ENCODE assay signal across 20 mouse cellular contexts in the genomic region with DNA sequence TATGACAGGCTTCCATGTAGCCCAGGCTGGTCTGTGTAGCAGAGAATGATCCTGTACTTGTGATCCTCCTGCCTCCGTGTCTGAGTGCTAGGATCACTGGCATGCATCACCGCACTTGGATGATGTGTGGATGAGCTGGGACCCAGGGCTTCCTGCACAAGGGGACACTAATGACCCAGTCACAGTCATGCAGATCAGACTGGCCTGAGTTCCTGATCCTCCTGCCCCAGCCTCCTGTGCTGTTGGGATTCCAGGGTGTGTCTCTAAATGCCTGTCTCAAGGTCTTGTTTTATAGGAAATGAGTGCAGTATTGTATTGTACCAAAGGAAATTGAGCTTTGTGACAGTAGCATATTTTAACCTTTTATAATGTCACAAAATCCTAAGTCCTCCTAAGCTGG.
"Had no signal": no experiment of that assay in that cellular context is flagged by ENCODE, and none has a peak within 500 bp of the region (broad histone marks: within the 10 kb centered on the region; RNA-seq: fewer than 3 reads in every experiment).

No protein-coding gene starts in this region.

- H3K9me3 ChIP-seq: lung, embryonic 15.5 days; midbrain, embryonic 10.5 days; midbrain, embryonic 12.5 days; neural tube, embryonic 13.5 days; neural tube, embryonic 15.5 days had no signal

- H3K27ac ChIP-seq: lung, embryonic 15.5 days; midbrain, embryonic 10.5 days; midbrain, embryonic 12.5 days; neural tube, embryonic 13.5 days; neural tube, embryonic 15.5 days had no signal

- H3K4me3 ChIP-seq: lung, embryonic 15.5 days; midbrain, embryonic 10.5 days; midbrain, embryonic 12.5 days; myocyte; neural tube, embryonic 13.5 days; neural tube, embryonic 15.5 days had no signal

- ATAC-seq: liver, postnatal 0 days; midbrain, embryonic 16.5 days had no signal

- H3K4me1 ChIP-seq: lung, embryonic 15.5 days; midbrain, embryonic 12.5 days had no signal

- DNase-seq: liver, postnatal 0 days; lung, adult 2 months; lung, postnatal 10 days; lung, postnatal 4 days; midbrain, embryonic 14.5 days; retina, postnatal 1 day; right cerebral cortex, adult 18-20 months; right cerebral cortex, postnatal 25 days; right cerebral cortex, postnatal 4 days; spleen, adult 18-20 months; thymus, adult 18-20 months; thymus, postnatal 14 days; thymus, postnatal 4 days had no signal

- H3K27me3 ChIP-seq: lung, embryonic 15.5 days; midbrain, embryonic 12.5 days; neural tube, embryonic 13.5 days; neural tube, embryonic 15.5 days had no signal

- H3K4me2 ChIP-seq: lung, embryonic 15.5 days; midbrain, embryonic 12.5 days; neural tube, embryonic 13.5 days; neural tube, embryonic 15.5 days had no signal

- H3K9ac ChIP-seq: liver, postnatal 0 days; lung, embryonic 15.5 days; midbrain, embryonic 12.5 days; neural tube, embryonic 13.5 days; neural tube, embryonic 15.5 days had no signal
